Mouse (Mus musculus) spleen, postnatal 36 days (tissue): ENCODE data around the gene Vmp1.

ENCODE experiments used
- DNase-seq, 2 experiments: peaks; one replicate each; pipeline ENCODE4 v3.0.0; 2022; ENCODE audit warnings: low spot score in 2 of 2, mixed read lengths in 1 of 2

The Vmp1 gene

DNA sequence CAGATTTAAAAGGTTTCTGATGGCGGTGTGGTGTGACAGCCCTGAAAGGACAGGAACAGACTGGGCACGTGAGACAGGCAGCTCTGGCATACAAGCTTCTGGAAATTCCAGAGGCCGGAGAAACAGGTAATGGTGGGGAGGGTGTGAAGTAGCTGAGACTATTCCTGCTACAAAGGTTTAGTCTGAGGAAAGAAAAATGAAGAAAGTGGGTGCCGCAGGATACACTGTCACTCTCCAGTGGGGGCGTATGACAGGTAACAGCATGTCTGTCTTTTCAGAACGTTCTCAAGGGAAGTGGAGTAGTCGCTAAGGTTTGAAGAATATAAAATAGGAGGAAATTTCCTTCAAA lies 83.5 kb downstream of the Vmp1 start:
- no peak for DNase-seq

DNA sequence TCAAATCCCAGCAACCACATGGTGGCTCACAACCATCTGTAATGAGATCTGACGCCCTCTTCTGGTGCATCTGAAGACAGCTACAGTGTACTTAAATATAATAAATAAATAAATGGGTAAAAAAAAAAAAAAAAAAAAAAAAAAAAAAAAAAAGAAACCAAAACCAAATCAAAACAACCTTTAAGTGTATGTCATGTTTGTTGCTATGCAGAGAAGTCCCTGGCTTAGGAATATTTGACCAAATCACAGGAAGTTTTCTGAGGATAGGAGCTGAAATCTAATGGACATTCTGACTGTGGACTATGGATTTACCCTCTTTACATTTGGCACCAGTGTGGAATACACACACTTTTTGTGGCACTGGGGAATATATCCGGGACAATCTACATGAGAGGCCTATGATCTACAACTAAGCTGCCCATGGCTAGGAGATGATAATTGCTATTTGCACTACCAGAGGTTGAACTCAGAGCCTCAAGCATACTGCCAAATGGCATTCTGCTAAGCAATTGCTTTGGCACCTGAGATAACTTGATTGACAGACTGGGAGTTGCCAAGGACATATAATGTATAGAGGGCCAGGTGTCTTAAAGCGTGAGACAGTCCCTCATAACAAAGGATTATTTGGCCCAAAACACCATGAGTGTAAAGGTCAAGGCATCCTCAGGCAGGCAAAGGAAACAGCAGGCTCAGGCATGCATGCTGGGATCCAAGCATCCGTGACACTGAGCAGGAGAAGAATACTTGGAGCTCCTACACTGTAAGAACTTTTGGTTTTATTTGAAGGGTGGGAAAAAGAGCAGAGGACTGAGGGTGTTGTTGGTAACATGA lies 84.0 kb downstream of the Vmp1 start:
- no peak for DNase-seq

DNA sequence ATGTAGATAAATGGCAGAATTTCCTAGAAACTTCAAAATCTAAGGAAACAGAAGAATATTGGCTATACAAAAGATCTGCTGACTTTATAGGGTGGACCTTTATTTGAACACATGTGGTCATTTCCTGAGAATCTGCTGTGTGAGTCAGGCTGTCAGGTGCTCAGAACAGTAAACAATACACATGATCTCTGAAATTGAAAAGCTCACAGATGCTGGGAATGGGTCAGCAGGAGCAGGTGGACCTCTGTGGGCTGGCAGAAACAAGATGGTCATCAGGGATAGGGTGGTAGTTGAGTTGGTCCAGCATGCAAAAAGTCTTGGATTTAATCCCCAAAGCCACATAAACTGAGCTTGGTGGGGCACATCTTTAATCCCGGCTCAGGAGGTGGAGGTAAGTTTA lies 85.1 kb downstream of the Vmp1 start:
- no peak for DNase-seq

DNA sequence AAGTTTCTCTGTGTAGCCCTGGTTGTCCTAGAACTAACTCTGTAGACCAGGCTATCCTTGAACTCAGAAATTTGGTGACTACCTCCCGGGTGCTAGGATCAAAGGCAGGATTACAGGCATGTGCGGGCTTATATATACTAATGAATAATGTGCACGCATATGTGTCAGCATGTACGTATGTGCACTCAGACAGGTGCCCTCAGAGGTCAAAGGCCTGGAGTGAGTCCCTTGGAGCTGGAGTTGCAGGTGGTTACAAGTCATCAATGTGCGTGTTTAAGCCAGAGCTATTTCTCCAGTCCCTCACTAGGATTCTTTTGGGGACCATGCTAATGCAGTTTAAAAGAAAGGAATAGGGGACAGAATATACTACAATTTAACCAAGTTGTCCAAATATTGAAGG lies 85.5 kb downstream of the Vmp1 start:
- DNase-seq, result no peak

DNA sequence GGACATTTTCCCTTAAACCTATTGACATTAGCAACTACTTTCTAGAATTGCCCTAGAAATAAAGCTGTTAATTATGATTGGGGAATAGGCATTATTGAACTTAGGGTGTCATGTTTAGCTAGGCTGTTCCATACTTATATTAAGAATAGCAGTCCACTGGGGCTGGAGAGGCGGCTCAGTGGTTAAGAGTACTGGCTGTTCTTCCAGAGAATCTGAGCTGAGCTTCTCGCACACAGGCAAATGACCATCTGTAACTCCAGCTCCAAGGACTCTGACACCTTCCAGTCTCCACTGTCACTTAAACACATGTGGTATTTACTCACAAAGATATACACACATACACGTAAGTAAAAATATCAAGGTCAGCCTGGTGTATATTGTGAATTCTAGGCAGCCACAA lies 86.7 kb downstream of the Vmp1 start:
- DNase-seq, result no peak

DNA sequence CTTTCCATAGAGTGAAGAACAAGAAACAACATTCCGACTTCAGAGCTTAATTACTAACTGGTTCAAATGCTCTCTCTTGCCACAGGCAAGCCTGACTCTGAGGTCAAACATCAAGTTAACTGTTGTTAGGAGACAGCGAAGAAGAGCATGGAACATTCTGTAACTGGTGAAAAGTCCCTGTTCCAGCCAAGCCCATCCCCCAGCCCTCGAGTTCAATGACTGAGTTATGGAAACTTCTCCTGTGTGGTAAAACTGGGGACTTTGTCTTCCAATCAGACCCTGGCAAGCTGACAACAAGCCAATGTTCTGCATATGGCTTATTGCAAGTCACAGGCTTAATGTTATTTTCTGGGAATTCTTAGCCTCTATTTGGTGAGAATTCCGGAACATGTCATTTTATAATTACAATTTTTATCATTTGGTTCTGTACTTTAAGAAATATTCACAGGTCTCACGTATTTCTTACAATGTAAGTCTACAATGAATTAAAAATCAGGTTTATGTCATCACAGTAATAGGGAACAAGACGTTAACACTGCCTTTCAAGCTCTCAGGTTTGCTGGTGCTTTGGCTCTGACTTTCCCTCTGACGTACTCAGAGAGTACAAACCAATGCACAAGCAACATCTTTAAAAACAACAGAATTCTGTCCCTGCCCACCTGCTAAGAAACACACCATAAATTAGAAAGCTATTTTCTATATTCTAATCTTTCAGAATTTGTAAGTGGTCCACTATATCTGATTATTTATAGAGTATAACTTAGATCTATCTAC lies 87.3 kb downstream of the Vmp1 start:
- DNase-seq, result peak; percentile 31 to 35

DNA sequence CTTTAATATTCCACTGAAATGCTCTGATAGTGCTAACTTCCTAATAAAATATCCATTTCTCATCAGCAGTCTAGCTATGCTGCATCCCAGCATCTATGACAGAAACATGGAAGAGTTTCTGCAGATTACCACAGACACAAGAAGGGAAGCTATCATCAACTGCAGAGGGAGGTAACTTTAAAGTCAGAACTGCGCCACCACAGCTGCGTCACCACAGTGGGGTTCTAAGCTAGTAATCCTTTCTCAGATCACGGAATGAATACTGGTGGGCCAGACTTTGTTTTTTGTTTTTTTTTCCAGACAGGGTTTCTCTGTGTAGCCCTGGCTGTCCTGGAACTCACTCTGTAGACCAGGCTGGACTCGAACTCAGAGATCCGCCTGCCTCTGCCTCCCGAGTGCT lies 88.3 kb downstream of the Vmp1 start:
- DNase-seq, result no peak

DNA sequence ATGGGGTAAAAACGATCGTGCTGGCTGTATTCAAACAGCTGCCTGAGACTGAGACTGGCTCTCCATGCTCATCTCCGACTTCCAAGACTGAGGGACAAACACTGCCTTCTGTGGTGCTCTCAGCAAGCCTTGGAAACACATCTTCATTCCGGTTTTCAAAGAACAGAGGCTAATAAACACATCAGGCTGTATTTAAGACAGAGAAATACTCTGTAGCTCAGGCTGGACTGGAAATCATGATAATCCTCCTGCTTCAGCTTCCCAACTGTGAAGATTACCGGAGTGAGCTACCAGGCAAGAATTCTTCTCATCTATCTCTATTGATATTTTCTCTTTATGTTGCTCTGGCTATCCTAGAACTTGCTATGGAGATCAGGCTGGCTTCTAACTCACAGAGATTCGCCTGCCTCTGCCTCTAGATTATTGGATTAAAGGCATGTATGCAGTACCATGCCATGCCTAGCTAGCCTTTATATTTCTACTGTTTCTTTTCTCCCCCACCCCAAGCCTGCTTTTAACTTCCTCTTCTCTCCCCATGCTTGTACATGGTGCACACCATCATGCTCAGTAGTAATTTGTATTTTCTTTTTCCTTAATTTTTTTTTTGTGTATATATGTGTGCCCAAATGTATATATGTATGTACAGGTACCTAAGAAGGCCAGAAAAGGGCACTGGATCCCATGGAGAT lies 89.3 kb downstream of the Vmp1 start:
- DNase-seq, result no peak

DNA sequence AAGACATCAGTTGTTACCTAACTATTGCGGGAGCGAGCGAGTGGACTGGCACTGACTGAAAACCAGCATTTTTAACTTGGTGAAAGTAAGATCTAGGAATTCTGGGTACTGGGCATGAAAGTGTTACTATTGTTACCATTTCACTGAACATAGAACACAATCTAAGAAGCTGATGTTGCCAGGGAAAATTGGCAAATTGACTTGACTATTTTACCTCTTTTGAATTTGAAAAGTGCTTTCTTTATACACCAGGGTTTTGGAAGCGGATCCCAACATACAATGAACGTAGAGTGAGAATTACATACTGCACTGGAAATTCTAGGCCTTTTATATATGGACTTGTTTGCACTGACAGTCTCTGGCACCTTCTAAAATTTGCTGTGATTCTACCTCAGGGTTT lies 90.2 kb downstream of the Vmp1 start:
- no peak for DNase-seq

DNA sequence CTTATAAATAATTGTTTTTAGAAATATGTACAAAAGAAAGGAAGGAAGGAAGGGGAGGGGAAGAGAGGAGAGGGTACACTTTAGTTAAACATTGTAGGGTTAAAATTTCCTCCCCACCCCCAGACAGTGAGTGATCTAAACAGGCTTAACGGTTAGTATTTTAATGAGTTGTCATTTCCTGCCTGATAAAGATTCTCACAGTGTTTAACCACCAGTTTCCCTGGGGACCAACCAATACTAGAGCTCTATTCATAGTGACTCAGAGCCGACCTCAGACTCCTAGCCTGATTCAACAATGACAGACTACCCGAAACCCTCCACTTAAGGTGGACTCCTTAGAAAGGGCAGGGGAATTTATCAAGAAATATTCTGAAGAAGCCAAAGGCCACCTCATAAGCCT lies 90.6 kb downstream of the Vmp1 start:
- peak; percentile 73 to 82 for DNase-seq

DNA sequence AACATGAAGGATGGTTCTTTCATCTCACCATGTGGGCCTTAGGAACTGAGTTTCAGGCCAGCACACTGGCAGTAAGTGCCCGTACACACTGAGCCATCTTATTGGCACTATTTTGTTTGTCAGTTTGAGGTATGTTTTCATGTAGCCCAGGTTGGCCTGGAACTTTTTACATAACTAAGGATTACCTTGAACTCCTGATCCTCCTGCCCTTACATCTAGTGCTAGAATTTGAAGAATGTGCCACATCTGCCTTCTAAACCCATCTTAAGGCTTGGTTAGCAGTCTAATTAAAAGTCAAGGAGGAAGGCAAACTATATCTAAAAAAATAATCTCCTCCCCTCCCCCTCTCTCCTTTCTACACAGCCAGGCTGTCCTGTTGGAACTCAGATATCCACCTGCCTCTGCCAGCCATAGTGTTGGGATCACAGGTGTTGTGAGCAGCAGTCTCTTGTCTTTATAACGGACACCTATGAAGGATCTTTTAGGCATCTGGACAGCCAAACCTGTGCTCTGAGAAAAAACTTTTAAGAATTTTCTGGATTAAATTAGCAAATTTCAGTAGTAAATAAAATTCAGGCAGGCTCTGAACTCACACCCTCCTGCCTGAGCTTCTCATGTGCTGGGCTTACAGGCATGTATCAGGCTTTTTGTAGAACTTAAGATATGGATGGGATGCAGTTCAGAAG lies 91.6 kb downstream of the Vmp1 start:
- DNase-seq, result no peak

DNA sequence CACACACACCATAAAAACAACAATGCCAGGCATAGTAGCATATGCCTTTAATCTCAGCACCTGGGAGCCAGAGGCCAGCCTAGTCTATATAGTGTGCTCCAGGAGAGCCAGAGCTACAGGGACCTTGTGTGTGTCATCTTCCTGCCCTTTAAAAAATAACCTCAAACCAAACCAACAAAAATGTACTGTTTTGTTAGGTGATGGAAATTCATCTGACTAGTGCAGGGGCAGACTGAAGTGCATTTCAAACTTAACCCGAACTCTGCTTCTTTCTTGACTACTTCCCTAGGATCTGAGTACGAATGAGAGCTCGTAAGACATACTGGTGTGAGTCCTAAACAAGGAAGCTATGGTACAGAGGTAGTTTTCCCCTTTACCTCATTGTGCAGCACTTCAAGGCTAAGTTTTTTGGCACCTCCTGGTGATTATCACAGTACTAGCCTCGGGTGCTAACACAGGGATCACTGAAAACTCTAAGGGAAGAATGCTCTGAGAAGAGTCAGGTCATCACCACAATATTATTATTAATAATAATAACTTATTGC lies 92.3 kb downstream of the Vmp1 start:
- no peak for DNase-seq

DNA sequence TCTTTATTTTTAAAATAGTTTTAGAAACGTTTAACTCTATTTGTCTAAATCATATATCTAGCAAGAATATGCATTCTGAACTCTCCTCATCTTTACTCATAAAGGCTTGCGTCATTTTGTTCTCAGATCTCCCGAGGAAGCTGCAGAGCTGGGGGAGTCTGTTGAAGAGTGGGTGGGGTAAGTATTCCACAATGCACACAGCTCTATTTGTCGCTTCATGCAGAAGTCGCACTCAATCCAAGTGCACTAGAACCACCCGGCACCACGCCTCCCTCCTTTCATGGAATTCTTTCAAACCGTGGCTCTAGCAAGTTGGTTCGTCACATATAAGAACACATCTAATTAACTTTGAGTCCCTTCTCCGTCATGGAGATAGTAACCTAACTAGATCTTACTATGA lies 93.1 kb downstream of the Vmp1 start:
- DNase-seq, result no peak

DNA sequence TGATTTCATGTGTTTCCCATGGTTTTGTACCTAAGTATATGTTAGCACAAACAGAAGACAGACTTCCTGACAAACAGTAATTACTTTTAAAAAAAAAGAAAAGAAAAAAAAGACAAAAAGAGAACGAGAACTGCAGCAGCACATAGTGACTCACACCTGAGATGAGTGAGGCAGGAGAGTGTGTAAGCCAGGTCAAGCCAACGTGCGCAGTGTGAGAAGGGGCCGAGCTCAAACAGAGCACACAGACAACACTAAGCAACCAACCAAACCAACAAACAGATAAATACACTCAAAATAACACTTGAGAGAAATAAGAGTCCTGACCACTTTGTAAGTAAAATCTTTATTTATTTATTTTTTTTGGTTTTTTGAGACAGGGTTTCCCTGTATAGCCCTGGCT lies 93.6 kb downstream of the Vmp1 start:
- DNase-seq, result no peak

DNA sequence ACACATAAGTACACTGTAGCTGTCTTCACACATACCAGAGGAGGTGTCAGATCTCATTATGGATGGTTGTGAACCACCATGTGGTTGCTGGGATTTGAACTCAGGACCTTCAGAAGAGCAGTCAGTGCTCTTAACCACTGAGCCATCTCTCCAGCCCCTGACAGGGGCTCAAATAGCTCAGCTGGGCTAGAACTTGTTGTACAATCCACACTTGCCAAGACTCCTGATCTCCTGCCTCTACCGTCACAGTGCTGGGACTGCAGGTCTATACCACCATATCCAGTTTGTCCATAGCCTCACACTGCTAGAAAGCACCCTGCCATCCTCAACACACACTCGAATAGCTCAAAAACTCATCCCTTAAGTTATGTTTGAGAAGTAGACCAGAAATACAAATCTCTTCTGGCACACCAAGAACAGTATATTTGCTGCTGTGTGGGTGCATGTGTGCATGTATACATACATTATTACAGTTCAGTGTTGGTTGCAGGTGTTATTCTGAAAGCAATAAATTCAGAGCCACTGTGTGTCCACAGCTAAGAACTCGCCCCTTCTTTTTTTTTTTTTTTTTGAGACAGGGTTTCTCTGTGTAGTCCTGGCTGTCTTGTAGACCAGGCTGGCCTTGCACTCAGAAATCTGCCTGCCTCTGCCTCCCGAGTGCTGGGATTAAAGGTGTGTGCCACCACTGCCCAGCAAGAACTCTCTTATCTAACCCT lies 94.9 kb downstream of the Vmp1 start:
- DNase-seq, result no peak

DNA sequence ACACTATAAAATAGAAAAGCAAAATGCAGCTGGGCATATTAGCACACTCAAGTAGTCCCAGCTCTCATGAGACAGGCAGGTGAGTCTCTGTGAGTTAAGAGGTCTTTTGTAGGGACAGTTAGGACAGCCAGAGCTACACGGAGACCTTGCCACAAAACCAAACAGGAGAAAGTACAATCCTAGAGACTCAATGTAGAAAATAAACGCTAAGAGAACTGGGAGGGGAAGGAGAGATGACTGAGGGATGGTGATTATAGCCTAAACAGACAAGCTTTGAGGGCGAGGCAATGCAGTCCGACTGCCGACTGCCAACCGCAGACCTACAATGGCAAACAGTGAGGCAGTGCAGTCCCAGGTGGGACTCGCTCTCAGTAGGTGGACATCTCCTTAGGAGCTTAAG lies 95.8 kb downstream of the Vmp1 start:
- no peak for DNase-seq

DNA sequence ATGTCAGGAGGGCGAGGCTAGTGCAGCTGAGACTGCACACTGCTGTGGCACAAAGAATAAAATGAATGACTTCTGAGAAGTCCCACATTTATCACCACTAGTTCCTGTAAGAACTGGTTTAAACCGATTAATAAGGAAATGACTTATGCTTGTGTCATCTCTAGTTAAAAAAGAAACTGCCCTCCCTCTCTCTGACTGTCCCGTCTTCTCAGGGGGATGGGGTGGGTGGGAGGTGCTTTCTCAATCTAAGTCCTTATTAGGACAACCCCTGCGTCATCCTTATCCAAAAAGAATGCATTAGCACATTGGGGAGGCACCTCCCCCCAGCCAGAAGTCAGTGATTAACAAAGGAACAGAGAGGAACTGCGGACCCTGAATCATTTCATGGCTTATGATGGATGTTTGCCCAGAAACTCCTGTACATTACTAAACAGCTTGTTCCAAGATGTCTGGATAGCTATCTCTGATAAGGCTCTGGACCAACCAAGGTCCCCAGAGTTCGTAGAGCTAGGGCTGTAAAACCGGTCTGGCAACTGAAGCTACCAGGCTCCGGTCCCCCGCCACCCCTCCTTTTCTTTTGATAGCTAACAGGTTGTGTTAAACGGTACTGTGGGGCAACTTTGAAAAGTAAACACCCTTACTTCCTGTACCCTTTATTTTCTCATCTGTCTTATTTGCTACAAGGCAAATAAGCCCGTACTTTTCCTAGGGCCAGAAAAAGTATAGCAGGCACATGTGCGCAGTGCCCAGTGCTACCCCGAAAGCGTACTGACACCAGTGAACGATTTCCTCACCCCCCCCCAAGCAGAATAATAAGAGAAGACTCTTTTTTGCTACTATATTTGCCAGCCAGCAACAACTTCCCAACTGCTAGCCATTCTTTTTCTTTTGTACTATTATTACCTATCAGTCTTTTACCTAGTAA lies 96.5 kb downstream of the Vmp1 start:
- DNase-seq, result peak; percentile 56 to 72

DNA sequence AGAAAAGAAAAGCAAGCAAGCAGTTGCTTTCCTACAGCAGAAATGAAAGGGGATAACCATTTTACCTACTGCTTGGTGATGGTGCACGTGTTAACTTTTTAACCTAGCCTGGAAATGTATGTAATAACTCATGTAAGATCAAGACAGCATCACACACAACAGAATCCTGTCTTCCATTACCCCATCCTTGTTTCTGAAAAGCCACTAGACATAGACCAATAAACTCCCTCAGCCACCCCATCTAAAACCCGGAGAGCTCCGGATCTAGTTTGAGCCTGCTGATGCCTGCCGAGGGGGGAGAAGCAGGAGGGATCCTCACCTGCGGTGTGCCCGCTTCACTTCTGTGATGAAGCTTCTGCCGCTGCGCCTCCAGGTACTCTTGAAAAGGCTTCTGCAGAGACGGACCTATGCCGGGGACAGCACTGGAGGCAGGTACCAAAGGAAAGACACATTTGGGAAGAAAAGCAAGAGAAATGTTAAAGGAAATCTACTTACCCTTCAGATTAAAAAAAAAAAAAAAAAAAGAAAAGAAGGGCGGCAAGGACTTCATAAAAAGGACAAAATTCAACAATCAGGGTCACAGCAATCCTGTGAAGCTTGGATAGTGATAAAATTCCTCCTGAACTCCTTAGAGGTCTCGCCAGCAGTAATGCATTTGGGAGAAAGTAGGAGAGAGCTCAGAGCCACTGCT lies 97.3 kb downstream of the Vmp1 start:
- peak in 1 of 2 experiments; percentile 40 for DNase-seq

DNA sequence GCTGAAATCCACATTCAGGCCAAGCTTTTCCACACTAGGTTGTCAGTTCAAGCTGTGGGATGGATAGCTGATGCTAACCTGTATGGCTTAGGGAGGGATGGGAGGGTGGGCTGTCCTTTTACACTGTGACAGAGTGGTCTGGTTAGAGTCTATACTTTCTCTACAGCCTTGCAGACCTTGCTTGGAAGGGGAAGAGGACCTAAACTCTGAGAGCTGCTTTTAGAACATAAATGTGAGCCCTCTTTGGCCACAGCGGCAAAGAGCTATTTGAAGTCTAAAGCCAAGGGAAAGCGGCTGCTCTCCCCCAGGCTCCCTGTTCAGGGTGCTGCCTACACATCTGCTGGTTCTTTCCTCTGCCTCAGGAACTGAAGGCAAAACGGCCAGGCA lies 98.0 kb downstream of the Vmp1 start:
- DNase-seq, result no peak
